Mouse (Mus musculus): Measurements from ENCODE around the gene Slc25a33.

DNA sequence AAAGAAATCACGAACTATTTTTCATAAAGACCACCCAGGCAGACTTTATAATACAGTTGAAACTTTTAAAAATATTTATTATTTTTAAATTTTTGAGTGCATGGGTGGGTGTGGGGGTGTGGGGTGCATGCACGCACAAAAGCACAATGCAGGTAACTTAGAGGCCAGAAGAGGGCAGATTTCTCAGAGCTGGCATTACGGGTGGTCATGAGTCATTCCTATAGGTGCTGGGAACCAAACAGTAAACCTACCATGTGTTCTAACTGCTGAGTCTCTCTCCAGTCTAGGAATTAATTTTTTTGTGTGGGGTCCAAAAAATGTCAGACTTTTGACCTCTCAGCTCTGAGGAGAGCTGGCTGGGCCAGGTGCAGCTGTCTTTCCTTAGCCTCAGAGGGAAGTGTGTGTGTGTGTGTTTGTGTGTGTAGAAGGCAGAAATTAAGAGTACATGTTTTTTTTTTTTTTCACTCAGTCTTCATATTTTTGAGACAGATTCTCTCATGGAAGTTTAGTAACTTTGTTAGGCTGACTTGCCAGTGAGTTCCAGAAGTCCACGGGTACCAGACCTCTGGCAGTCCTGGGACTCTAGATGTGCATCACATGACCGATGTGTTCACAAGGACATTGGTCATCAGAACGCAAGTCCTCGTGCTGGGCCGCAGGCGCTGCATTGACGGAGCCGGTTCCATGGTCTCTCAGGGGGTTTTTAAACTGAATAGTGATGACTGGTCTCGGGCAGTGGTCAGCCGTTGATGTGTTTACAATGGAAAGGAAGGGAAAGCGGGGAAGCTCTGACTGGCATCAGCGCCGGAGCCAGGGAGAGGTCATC lies 25.5 kb upstream of the Slc25a33 start:
- TF ChIP-seq POLR2A (IDR thresholded peaks at IDR 0.05; ENCODE audit: borderline replicate concordance, insufficient read depth, low read length) = no peak
- no peak for TF ChIP-seq CTCF (IDR thresholded peaks at IDR 0.05; ENCODE audit: borderline replicate concordance, insufficient read depth, low read depth, low read length)

Measured in cerebellum, adult 2 months (tissue).